Mouse (Mus musculus) inflammation-experienced regulatory T-cells, adult 16 weeks (primary cell): ENCODE measurements around the gene Zfp429. TPM values are rescaled to one million over a fixed set of nuclear protein-coding genes. Genes with fewer than 3 reads are reported as not detected.

ENCODE experiments used
- polyA plus RNA-seq: library from polyadenylated mRNA; unstranded; fragments of 100-300 nt; shearing (Covaris generic); gene quantifications from one replicate; pipeline ENCODE4 v1.2.1, GENCODE M21; 2017

The Zfp429 gene
- polyA plus RNA-seq, result 26.4 TPM

GRCm38 (mm10) chr13:67399183-67399903 lies at the start of gene Zfp429:
Gene Zfp429 (minus strand): TSS chr13:67399819.

GRCm38 (mm10) chr13:67421207-67421857 lies 21.7 kb upstream of the Zfp429 start, which contains the start of gene Zfp459:
Gene Zfp459 (minus strand): TSS chr13:67421418.

GRCm38 (mm10) chr13:67375050-67375911 lies 24.3 kb downstream of the Zfp429 start, which contains the start of the genes Gm28041 and Zfp456:
Gene Gm28041 (minus strand): TSS chr13:67375733.
Gene Zfp456 (minus strand): TSS chr13:67375810.

GRCm38 (mm10) chr13:67360131-67360744 lies 39.4 kb downstream of the Zfp429 start, which contains the start of the genes Gm28044 and Zfp953:
Gene Gm28044 (minus strand): TSS chr13:67360536.
Gene Zfp953 (minus strand): TSS chr13:67360605.

Other genes starting within 250 kb of the Zfp429 start
- gene Rsl1, start 226.6 kb downstream of the Zfp429 start, polyA plus RNA-seq, result 17.9 TPM
- gene Zfp455, start 205.3 kb downstream of the Zfp429 start, polyA plus RNA-seq, result 7.4 TPM
- gene Zfp458, start 121.4 kb downstream of the Zfp429 start, polyA plus RNA-seq, result 3.5 TPM
- 0.38 TPM for gene Zfp457, start 93.3 kb downstream of the Zfp429 start, polyA plus RNA-seq
- 7.6 TPM for gene Zfp595, start 67.2 kb downstream of the Zfp429 start, polyA plus RNA-seq
- 4.0 TPM for gene Gm28044, start 39.3 kb downstream of the Zfp429 start, polyA plus RNA-seq
- 2.8 TPM for gene Zfp953, start 39.2 kb downstream of the Zfp429 start, polyA plus RNA-seq
- gene Gm28041, start 24.1 kb downstream of the Zfp429 start, polyA plus RNA-seq, result not detected
- gene Zfp456, start 24.0 kb downstream of the Zfp429 start, polyA plus RNA-seq, result 9.1 TPM
- 6.4 TPM for gene Zfp459, start 21.6 kb upstream of the Zfp429 start, polyA plus RNA-seq
- 21.9 TPM for gene Zfp874a, start 51.8 kb upstream of the Zfp429 start, polyA plus RNA-seq
- gene Zfp874b, start 84.4 kb upstream of the Zfp429 start, polyA plus RNA-seq, result 13.6 TPM
- gene Zfp58, start 100.7 kb upstream of the Zfp429 start, polyA plus RNA-seq, result 19.7 TPM
- not detected for gene Gm26965, start 126.3 kb upstream of the Zfp429 start, polyA plus RNA-seq
- gene Zfp87, start 126.4 kb upstream of the Zfp429 start, polyA plus RNA-seq, result 54.5 TPM
- gene Zfp748, start 154.0 kb upstream of the Zfp429 start, polyA plus RNA-seq, result 22.5 TPM
- gene Zfp729b, start 209.9 kb upstream of the Zfp429 start, polyA plus RNA-seq, result 8.4 TPM
- 5.3 TPM for gene Gm49345, start 237.9 kb upstream of the Zfp429 start, polyA plus RNA-seq
- gene Zfp729a, start 238.0 kb upstream of the Zfp429 start, polyA plus RNA-seq, result 11.5 TPM